Mouse (Mus musculus) left cerebral cortex, adult 2 months (tissue): Measurements from ENCODE around the gene Apoc1. TPM values are rescaled to one million over a fixed set of nuclear protein-coding genes. Genes with fewer than 3 reads are reported as not detected.

ENCODE experiments used
- DNase-seq, 2 experiments: peaks; one replicate each; pipeline ENCODE4 v3.0.0; 2021 to 2022; ENCODE audit warnings: low spot score in 2 of 2, mixed read lengths in 1 of 2; ENCODE audit errors: extremely low spot score in 1 of 2
- H3K27ac ChIP-seq: fragments of 200-600 bp; 2 replicates; pipeline ENCODE4 v1.8.1; 2022
- H3K4me3 ChIP-seq: fragments of 200-600 bp; 2 replicates; pipeline ENCODE4 v1.8.1; 2022
- CTCF ChIP-seq: fragments of 200-600 bp; IDR thresholded peaks from 2 replicates; pipeline ENCODE4 v1.8.1; 2022; ENCODE audit warnings: antibody characterized with exemption, mild to moderate bottlenecking, moderate library complexity
- intact Hi-C: fragments of 180-260 bp; cut with DNase I; formaldehyde crosslinking; loops from one replicate; pipeline ENCODE4 v1.15.1; 2025
- total RNA-seq, 2 experiments: library from RNA; stranded (reverse); gene quantifications; 2 replicates each; pipeline ENCODE4 v1.2.3; 2021

The Apoc1 gene
- total RNA-seq, 2 experiments from 2014 or later: 3.5 to 3.7 TPM

DNA sequence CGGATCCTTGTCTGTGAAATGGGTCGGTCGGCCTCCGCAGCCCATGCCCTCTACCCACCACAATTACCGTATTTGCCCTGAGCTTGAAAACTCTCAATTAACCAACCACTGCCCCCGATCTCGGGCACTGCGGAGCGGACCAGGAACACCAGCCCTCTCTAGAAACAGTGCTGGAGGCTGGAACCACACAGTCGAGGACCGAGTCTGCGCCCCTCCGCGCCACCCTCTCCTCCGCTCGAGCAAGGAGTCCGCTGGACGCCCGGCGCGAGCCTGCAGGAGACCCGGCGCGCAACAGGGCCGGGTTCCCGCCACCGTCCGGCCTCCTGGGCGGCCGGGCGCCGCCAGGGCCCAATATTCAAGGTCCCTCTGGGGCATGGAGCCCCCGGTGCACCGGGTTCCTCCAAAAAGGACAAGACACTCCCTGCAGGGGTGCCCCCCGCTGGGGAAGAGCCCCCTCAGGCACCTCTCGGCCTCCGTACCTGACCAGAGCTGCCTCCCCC lies 28.0 kb downstream of the Apoc1 start:
- DNase-seq: no peak
- no peak; the same call in 1 of the 2 replicates for TF ChIP-seq CTCF
- intact Hi-C loops: no loop called here
- peak overlapping the region; percentile 93 for H3K27ac ChIP-seq
- H3K4me3 ChIP-seq: peak overlapping the region; percentile 99

DNA sequence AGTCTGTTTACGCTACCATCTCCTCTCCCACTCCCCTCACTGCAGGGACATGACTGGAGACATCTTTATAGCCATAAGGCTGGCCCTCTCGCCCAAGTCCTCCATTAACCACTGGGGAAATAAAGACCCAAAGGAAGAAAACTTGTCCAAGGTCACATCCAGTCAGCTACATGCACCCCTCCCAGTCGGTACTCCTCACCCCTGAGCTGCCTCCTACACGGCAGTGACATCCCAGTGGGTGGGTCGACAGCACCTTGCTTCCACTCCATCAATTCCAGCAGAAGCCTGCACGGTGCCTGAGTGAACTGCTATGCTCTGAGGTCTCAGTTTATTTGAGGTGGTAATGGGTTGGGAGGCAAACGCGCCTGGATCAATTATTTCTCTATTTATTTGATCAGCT lies 28.5 kb downstream of the Apoc1 start:
- DNase-seq: no peak
- no peak for TF ChIP-seq CTCF
- peak overlapping the region; percentile 44; the same call in 1 of the 2 replicates for H3K27ac ChIP-seq
- peak overlapping the region; percentile 99 for H3K4me3 ChIP-seq
- intact Hi-C loops: no loop called here

DNA sequence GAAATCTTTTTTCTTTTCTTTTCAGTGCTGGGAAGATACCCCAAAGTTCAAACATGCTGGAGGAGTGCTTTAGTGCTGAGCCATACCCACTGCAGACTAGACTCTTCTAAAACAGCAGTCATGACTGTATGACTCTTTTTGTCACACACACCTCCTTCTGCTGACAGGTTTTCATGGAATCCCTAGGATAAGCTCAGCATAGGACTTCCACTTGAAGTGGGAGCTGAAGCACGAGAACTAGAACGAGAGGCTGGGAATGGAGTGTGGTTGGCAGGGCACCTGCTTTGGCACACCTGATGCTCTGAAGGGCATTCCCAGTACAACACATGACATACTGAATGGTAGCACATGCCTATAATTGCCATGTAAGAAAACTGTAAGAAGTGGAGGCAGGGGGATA lies 39.8 kb downstream of the Apoc1 start:
- DNase-seq: no peak
- no peak overlapping the region for H3K27ac ChIP-seq
- intact Hi-C loops: no loop called here
- no peak for TF ChIP-seq CTCF
- H3K4me3 ChIP-seq: no peak overlapping the region

DNA sequence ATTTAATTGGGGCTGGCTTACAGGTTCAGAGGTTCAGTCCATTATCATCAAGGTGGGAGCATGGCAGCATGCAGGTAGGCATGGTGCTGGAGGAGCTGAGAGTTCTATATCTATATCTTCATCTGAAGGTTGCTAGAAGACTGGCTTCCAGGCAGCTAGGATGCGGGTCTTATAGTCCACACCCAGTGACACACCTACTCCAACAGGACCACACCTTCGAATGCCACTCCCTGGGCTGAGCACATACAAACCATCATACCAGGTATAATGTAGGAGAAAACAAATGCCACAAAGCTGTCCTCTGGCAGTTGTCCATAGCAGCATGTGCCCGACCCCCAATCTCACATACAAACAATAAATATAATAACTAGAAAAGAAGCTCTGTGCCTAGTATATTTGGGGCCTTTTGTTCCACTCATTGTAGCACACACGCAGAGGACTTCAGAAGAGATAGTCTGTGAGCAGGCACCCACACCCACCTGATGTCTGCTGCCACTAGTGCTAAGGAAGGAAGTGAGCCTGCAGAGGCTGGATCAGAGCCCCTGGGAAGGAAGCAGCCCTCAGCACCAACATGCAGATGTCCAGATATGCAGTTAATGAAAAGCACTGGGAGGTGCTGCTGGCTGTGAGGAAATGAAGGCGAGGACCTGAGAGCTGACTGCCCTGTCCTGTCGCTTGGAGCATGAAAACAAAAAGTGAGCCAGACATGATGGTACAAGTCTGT lies 41.2 kb downstream of the Apoc1 start:
- no peak overlapping the region for H3K4me3 ChIP-seq
- TF ChIP-seq CTCF: no peak
- intact Hi-C loops: no loop called here
- no peak overlapping the region for H3K27ac ChIP-seq
- no peak for DNase-seq

DNA sequence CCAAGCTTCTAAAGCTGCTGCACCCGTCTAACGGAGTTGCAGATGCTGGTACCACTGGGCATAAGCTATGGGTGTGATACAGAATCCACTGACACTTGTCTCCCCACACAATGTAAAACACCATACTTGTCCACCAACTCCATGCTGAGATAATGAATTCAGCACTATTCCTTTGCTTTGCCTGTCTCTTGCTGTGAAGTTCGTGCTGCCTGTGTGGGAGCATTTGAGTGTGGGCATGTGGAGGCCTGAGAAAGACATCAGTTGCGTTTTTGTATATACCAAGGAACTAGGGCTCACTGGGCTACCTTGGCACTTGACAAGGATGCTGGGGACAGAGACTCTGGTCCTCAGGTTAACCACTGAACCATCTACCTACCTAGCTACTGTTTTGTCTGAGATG lies 51.2 kb downstream of the Apoc1 start:
- H3K4me3 ChIP-seq: no peak overlapping the region
- intact Hi-C loops: no loop called here
- no peak for TF ChIP-seq CTCF
- peak overlapping the region; percentile 33; the same call in 1 of the 2 replicates for H3K27ac ChIP-seq
- no peak for DNase-seq

Other genes starting within 250 kb of the Apoc1 start
- 10 to 100 TPM; 79.1 to 79.5 TPM for gene Mark4, start 233.8 kb downstream of the Apoc1 start, total RNA-seq
- under 1 TPM; 0.26 to 0.36 TPM for gene Exoc3l2, start 229.3 kb downstream of the Apoc1 start, total RNA-seq
- 1 to 10 TPM; 6.7 to 7.9 TPM for gene Bloc1s3, start 184.3 kb downstream of the Apoc1 start, total RNA-seq
- gene Trappc6a, start 184.3 kb downstream of the Apoc1 start, total RNA-seq: 10 to 100 TPM; 16.6 to 18.4 TPM
- gene Nkpd1, start 174.8 kb downstream of the Apoc1 start, total RNA-seq: under 1 TPM; 0.44 to 0.84 TPM
- 100 to 1,000 TPM; 148 to 150 TPM for gene Ppp1r37, start 129.6 kb downstream of the Apoc1 start, total RNA-seq
- 1 to 10 TPM; 1.5 to 2.0 TPM for gene Zfp296, start 115.4 kb downstream of the Apoc1 start, total RNA-seq
- 10 to 100 TPM; 50.1 to 50.8 TPM for gene Gemin7, start 115.1 kb downstream of the Apoc1 start, total RNA-seq
- gene Clasrp, start 88.2 kb downstream of the Apoc1 start, total RNA-seq: 10 to 100 TPM; 92.7 to 98.3 TPM
- gene Relb, start 63.2 kb downstream of the Apoc1 start, total RNA-seq: 1 to 10 TPM; 7.2 to 7.7 TPM
- 100 to 1,000 TPM; 137 to 139 TPM for gene Clptm1, start 27.6 kb downstream of the Apoc1 start, total RNA-seq
- not detected for gene Apoc2, start 14.7 kb downstream of the Apoc1 start, total RNA-seq
- gene Gm44805, start 11.2 kb downstream of the Apoc1 start, total RNA-seq: not detected
- not detected for gene Apoc4, start 11.2 kb downstream of the Apoc1 start, total RNA-seq
- 1,000 to 10,000 TPM; 1,824 to 1,912 TPM for gene Apoe, start 6.5 kb upstream of the Apoc1 start, total RNA-seq
- 100 to 1,000 TPM; 117 TPM for gene Tomm40, start 22.8 kb upstream of the Apoc1 start, total RNA-seq
- gene Nectin2, start 57.8 kb upstream of the Apoc1 start, total RNA-seq: 1 to 10 TPM; 7.9 to 8.2 TPM
- gene Bcam, start 78.4 kb upstream of the Apoc1 start, total RNA-seq: 10 to 100 TPM; 12.2 to 15.1 TPM
- not detected for gene Cblc, start 104.1 kb upstream of the Apoc1 start, total RNA-seq
- gene Bcl3, start 130.1 kb upstream of the Apoc1 start, total RNA-seq: under 1 TPM; 0.56 to 0.77 TPM
- 1 to 10 TPM; 1.7 to 2.2 TPM for gene Gm19345, start 159.3 kb upstream of the Apoc1 start, total RNA-seq
- not detected for gene Ceacam16, start 168.6 kb upstream of the Apoc1 start, total RNA-seq
- not detected for gene Ceacam19, start 195.3 kb upstream of the Apoc1 start, total RNA-seq
- 10 to 100 TPM; 14.6 to 14.8 TPM for gene Pvr, start 228.5 kb upstream of the Apoc1 start, total RNA-seq